Mouse (Mus musculus) olfactory bulb, adult 2 months (tissue): ENCODE measurements at regions not wholly inside any gene's neighbourhood (a gene's known extent, or its start where the extent isn't known, plus 50 kb on each side); places are given as distances from the start of the nearest gene placed in this dataset.

Experiments used
- CTCF ChIP-seq: fragments of 200-500 bp; IDR thresholded peaks from 2 replicates; pipeline ENCODE4 v1.5.1; 2012; ENCODE audit warnings: low read depth, mild to moderate bottlenecking, low read length, moderate library complexity; ENCODE audit not compliant: insufficient read depth
- POLR2A ChIP-seq: fragments of 200-500 bp; IDR thresholded peaks from 2 replicates; pipeline ENCODE4 v1.6.1; 2012; ENCODE audit warnings: mild to moderate bottlenecking, low read depth, low read length, moderate library complexity; ENCODE audit not compliant: insufficient read depth

DNA sequence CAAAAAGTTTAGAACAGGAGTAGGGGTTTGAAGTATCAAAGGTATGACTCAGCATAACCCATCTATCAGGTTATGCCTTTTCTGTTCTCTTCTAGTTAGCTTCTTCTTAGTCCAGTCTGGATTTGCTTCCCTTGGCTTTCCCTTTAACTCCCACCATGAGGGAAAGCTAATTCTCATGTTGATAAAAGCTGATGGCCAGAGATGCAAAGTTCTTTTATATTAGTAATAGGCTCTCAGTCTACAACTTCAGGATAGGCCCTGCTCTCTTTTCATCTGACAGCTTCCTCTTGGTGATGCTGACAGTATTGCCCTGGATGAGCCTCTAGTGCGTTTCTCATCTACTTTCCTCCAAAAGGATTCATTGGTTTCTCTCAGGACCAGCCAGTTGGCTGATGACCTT is 161.7 kb upstream of the Klf12 start:
- TF ChIP-seq CTCF, result no peak
- no peak for TF ChIP-seq POLR2A
